Mouse (Mus musculus) B cell, adult 2 months (primary cell): Measurements from ENCODE around the gene Irx4.

Experiments
- DNase-seq, 2 experiments: peaks; one replicate each; pipeline ENCODE4 v3.0.0; 2022

Gene Irx4

GRCm38 (mm10) chr13:73270451-73271081 lies 10.3 kb downstream of the Irx4 start:
- DNase-seq: no peak

- DNase-seq: no peak
These were observed 11.3 kb downstream of the Irx4 start for GRCm38 (mm10) chr13:73271336-73272242.

GRCm38 (mm10) chr13:73272794-73273282 lies 12.6 kb downstream of the Irx4 start:
- no peak for DNase-seq

- DNase-seq: no peak
These were observed 13.3 kb downstream of the Irx4 start for GRCm38 (mm10) chr13:73273536-73273935.

- DNase-seq: no peak
These were observed 17.1 kb downstream of the Irx4 start for GRCm38 (mm10) chr13:73277361-73277760.

GRCm38 (mm10) chr13:73277797-73278196 lies 17.5 kb downstream of the Irx4 start:
- DNase-seq: no peak

- no peak for DNase-seq
These were observed 18.9 kb downstream of the Irx4 start for GRCm38 (mm10) chr13:73279196-73279595.

GRCm38 (mm10) chr13:73282407-73282806 lies 22.1 kb downstream of the Irx4 start:
- no peak for DNase-seq

- no peak for DNase-seq
These were observed 23.3 kb downstream of the Irx4 start for GRCm38 (mm10) chr13:73283534-73283933.

GRCm38 (mm10) chr13:73290206-73290605 lies 29.9 kb downstream of the Irx4 start:
- no peak for DNase-seq

GRCm38 (mm10) chr13:73291102-73291501 lies 30.8 kb downstream of the Irx4 start:
- no peak for DNase-seq

GRCm38 (mm10) chr13:73298717-73299116 lies 38.4 kb downstream of the Irx4 start:
- DNase-seq: no peak

GRCm38 (mm10) chr13:73299322-73299721 lies 39.0 kb downstream of the Irx4 start:
- DNase-seq: no peak

- DNase-seq: no peak
These were observed 44.5 kb downstream of the Irx4 start for GRCm38 (mm10) chr13:73304729-73305128.

GRCm38 (mm10) chr13:73305398-73306084 lies 45.3 kb downstream of the Irx4 start:
- DNase-seq: no peak

GRCm38 (mm10) chr13:73306085-73306410 lies 45.8 kb downstream of the Irx4 start:
- DNase-seq: no peak

- no peak for DNase-seq
These were observed 46.2 kb downstream of the Irx4 start for GRCm38 (mm10) chr13:73306430-73306829.

GRCm38 (mm10) chr13:73310183-73310929 lies 50.1 kb downstream of the Irx4 start:
- DNase-seq: peak; percentile 55 to 56
